In genomic region chr11:120549168-120549945, GRCm38 (mm10) we compare ENCODE assay signal across 8 mouse cellular contexts. TPM values are rescaled to one million over a fixed set of nuclear protein-coding genes. Genes with fewer than 3 reads are reported as not detected.
DNase-seq lines count a peak whose midpoint lies in the region; ATAC-seq lines count a peak whose summit lies in the region.

Gene Mcrip1 (minus strand): TSS chr11:120549727.

- H3K27ac ChIP-seq in hindbrain, embryonic 14.5 days, result peak within 1 kb of the TSS; percentile 86

- under 1% methylated on average over 70 of the region's 87 CpGs for WGBS in hindbrain, embryonic 14.5 days

- no peaks in the 10 kb centered on the region for H3K27me3 ChIP-seq in hindbrain, embryonic 14.5 days (ENCODE audit: control insufficient read depth, insufficient read depth, low read length)

- H3K9me3 ChIP-seq in hindbrain, embryonic 14.5 days (ENCODE audit: control insufficient read depth, low read length), result no peaks in the 10 kb centered on the region

- H3K4me2 ChIP-seq in hindbrain, embryonic 14.5 days (replicated peaks), result peak within 1 kb of the TSS; percentile 77

- ATAC-seq in hindbrain, embryonic 14.5 days (ENCODE audit: low FRiP score), result peak; percentile 90

- peaks cover 15% of the 10 kb centered on the region for H3K4me1 ChIP-seq in hindbrain, embryonic 14.5 days (replicated peaks; ENCODE audit: control insufficient read depth, insufficient read depth, low read length)

- H3K4me3 ChIP-seq in hindbrain, embryonic 14.5 days (replicated peaks; ENCODE audit: low read length), result peak within 1 kb of the TSS; percentile 96

- peaks cover 5% of the 10 kb centered on the region for H3K36me3 ChIP-seq in hindbrain, embryonic 14.5 days (replicated peaks; ENCODE audit: control insufficient read depth, insufficient read depth)

- DNase-seq in WW6 (ENCODE audit: low read depth, low spot score), result peak; percentile 63
- peak; percentile 93 to 96 for DNase-seq in cerebellum, postnatal 36 days
- peak; percentile 89 to 91 for DNase-seq in frontal cortex, postnatal 36 days (ENCODE audit: low spot score in 2 of 2)
- peak; percentile 93 for DNase-seq in hindbrain, embryonic 14.5 days (ENCODE audit: low spot score)
- peak; percentile 89 to 92 for DNase-seq in layer of hippocampus, postnatal 36 days
- DNase-seq in lung, postnatal 25 days (ENCODE audit: low spot score), result peak; percentile 95
- DNase-seq in retina, adult 2 months (ENCODE audit: low read depth, low spot score), result peak; percentile 75
- peak; percentile 95 for DNase-seq in thymus, postnatal 25 days

- H3K9ac ChIP-seq in hindbrain, embryonic 14.5 days, result peak within 1 kb of the TSS; percentile 98

RNA-seq across cellular contexts. Expression of gene Mcrip1, which starts in this region (rescaled TPM):
- polyA plus RNA-seq in hindbrain, embryonic 14.5 days (2014; fragmentation: Nextera tagmentation; extraction: Ambion mirVana), result 248 and 261 TPM in 2 replicates
- 10 to 100 TPM; 71.3 to 71.6 TPM for total RNA-seq in layer of hippocampus, postnatal 36 days (2021)

Comparison
In these comparisons a context has a peak if more than half of its experiments do, and no peak if none do; other contexts are left out.
1. Peak in every context shown above with its lines: DNase-seq, ATAC-seq, H3K4me3 ChIP-seq and H3K27ac ChIP-seq.